ENCODE assay signal across 14 mouse cellular contexts in the genomic region with DNA sequence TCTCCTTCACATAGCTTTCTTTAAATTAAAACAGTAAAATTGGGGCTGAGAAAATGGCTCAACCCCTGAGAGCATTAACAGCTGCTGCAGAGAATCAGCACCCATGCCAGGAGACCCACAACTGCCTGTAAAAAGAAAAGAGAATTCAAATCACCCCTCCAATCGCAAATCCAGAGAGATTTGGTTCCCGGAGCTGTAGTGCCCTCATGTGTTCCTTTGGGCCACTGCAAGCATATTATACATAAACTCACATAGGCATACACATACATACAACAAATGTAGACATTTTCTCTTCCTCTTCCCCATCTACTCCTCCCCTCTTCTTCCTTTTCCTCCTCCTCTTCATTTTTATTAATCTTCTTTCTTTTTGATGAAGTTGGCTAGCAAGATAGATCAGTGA.
"Had no signal": no experiment of that assay in that cellular context is flagged by ENCODE, and none has a peak within 500 bp of the region (broad histone marks: within the 10 kb centered on the region; RNA-seq: fewer than 3 reads in every experiment).

No protein-coding gene starts in this region.

- H3K27me3 ChIP-seq: liver, embryonic 13.5 days; midbrain, embryonic 12.5 days; neural tube, embryonic 13.5 days had no signal

- H3K4me2 ChIP-seq: liver, embryonic 13.5 days; midbrain, embryonic 12.5 days; neural tube, embryonic 13.5 days had no signal

- H3K27ac ChIP-seq: liver, embryonic 13.5 days; midbrain, embryonic 12.5 days; neural tube, embryonic 13.5 days had no signal

- DNase-seq: kidney, adult 18-20 months; kidney, adult 9 months; kidney, postnatal 14 days; kidney, postnatal 4 days; left cerebral cortex, postnatal 4 days; liver, embryonic 13.5 days; lung, adult 2 months; lung, postnatal 14 days; lung, postnatal 4 days; retina, postnatal 1 day; thymus, adult 18-20 months; thymus, postnatal 36 days had no signal

- H3K9me3 ChIP-seq: midbrain, embryonic 12.5 days; neural tube, embryonic 13.5 days had no signal

- H3K4me1 ChIP-seq: liver, embryonic 13.5 days; midbrain, embryonic 12.5 days; neural tube, embryonic 13.5 days had no signal

- H3K36me3 ChIP-seq: liver, embryonic 13.5 days; midbrain, embryonic 12.5 days; neural tube, embryonic 13.5 days had no signal

- H3K9ac ChIP-seq: liver, embryonic 13.5 days; midbrain, embryonic 12.5 days; neural tube, embryonic 13.5 days had no signal

- H3K4me3 ChIP-seq: liver, embryonic 13.5 days; midbrain, embryonic 12.5 days; neural tube, embryonic 13.5 days had no signal
